Mouse (Mus musculus) kidney, embryonic 14.5 days (tissue): ENCODE data around the gene Bach2. TPM values are rescaled to one million over a fixed set of nuclear protein-coding genes. Genes with fewer than 3 reads are reported as not detected.

Experiments
- ATAC-seq: fragments of 200-750 bp; cut with Nextera tagmentation; 2 replicates; pipeline ENCODE4 v1.8.0; 2017; ENCODE audit warnings: moderate number of reproducible peaks, mild to moderate bottlenecking, moderate TSS enrichment, moderate library complexity; ENCODE audit not compliant: low FRiP score, low TSS enrichment
- H3K27ac ChIP-seq: fragments of 300-500 bp; sonication (generic); 2 replicates; pipeline ENCODE4 v1.5.1; 2014; ENCODE audit warnings: low read depth, mild to moderate bottlenecking, low read length, moderate library complexity, mixed read lengths
- H3K27me3 ChIP-seq: fragments of 300-500 bp; sonication (generic); 2 replicates; pipeline ENCODE4 v1.6.1; 2014; ENCODE audit warnings: mild to moderate bottlenecking, low read length; ENCODE audit not compliant: control insufficient read depth, insufficient read depth
- H3K36me3 ChIP-seq: fragments of 300-500 bp; sonication (generic); 2 replicates; pipeline ENCODE4 v1.6.1; 2014; ENCODE audit warnings: low read length, mixed read lengths; ENCODE audit not compliant: control insufficient read depth, insufficient read depth
- H3K4me1 ChIP-seq: fragments of 300-500 bp; sonication (generic); 2 replicates; pipeline ENCODE4 v1.6.1; 2014; ENCODE audit warnings: low read length, mixed read lengths; ENCODE audit not compliant: control insufficient read depth, insufficient read depth
- H3K4me2 ChIP-seq: fragments of 300-500 bp; sonication (generic); replicated peaks from 2 replicates; pipeline ENCODE4 v1.6.1; 2014; ENCODE audit warnings: low read depth, mild to moderate bottlenecking, low read length
- H3K4me3 ChIP-seq: fragments of 300-500 bp; sonication (generic); 2 replicates; pipeline ENCODE4 v1.5.1; 2014; ENCODE audit warnings: mild to moderate bottlenecking, low read length
- H3K9ac ChIP-seq: fragments of 300-500 bp; sonication (generic); 2 replicates; pipeline ENCODE4 v1.6.1; 2014; ENCODE audit warnings: low read depth, mild to moderate bottlenecking, low read length, moderate library complexity
- H3K9me3 ChIP-seq: fragments of 300-500 bp; sonication (generic); 2 replicates; pipeline ENCODE4 v1.6.1; 2016; ENCODE audit warnings: low read length; ENCODE audit not compliant: control insufficient read depth
- WGBS: fragments of 180-500 bp; shearing (Covaris S2); extraction: QIAGEN DNeasy Blood & Tissue Kit; methylation state at CpG from one replicate; pipeline ENCODE4 v1.1.7; 2014; 5-methylcytosine and 5-hydroxymethylcytosine counted together
- polyA plus RNA-seq: library from polyadenylated mRNA; unstranded; fragments of >200 nt; fragmentation: Nextera tagmentation; extraction: Ambion mirVana; gene quantifications from 2 replicates; pipeline ENCODE4 v1.2.1, GENCODE M21; 2014

Gene Bach2
- polyA plus RNA-seq, 1 experiment from 2014 or later, result 13.3 TPM

DNA sequence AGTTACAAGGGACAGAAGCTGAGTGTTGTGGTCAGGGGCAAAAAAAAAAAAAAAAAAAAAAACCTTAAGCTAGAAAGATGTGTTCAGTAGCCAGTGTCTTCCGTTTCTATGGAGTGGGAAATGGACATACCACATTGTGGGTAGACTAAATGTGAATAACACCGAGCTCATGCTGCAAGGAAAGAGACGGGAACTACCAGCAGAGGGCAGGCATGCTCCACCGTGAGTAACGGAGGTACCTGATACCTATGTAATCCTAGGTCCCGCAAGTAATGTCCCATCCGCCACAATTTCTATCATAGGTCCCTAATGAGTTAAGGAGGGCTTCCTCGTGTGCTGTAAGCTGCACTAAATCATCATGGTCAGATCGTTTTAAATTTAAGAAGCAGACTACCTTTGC, 348.0 kb downstream of the Bach2 start:
- Histone ChIP-seq H3K36me3 (no peaks in the 10 kb centered on the region), H3K27me3 (no peaks in the 10 kb centered on the region), H3K4me2 (no peak overlapping the region), H3K9me3 (no peaks in the 10 kb centered on the region), H3K4me3 (no peak overlapping the region), H3K4me1 (no peaks in the 10 kb centered on the region), H3K9ac (no peak overlapping the region), H3K27ac (no peak overlapping the region)
- ATAC-seq, result no peak
- WGBS, result 11% methylated on average over 9 of the region's 9 CpGs

GRCm38 (mm10) chr4:32587543-32587942, 348.9 kb downstream of the Bach2 start:
- no peak overlapping the region for H3K27ac ChIP-seq
- no peak for ATAC-seq

GRCm38 (mm10) chr4:32588237-32588636, 349.6 kb downstream of the Bach2 start:
- Histone ChIP-seq H3K27me3 (no peaks in the 10 kb centered on the region), H3K36me3 (no peaks in the 10 kb centered on the region), H3K4me1 (no peaks in the 10 kb centered on the region), H3K9me3 (no peaks in the 10 kb centered on the region), H3K27ac (no peak overlapping the region), H3K4me3 (no peak overlapping the region), H3K4me2 (no peak overlapping the region), H3K9ac (no peak overlapping the region)
- 85% methylated on average over 6 of the region's 6 CpGs for WGBS
- no peak for ATAC-seq

More at GRCm38 (mm10) chr4:32587543-32587942, 348.9 kb downstream of the Bach2 start:
- H3K9ac ChIP-seq, result no peak overlapping the region
- no peaks in the 10 kb centered on the region for H3K27me3 ChIP-seq
- no peaks in the 10 kb centered on the region for H3K9me3 ChIP-seq
- WGBS, result 85% methylated on average over 5 of the region's 5 CpGs
- H3K4me1 ChIP-seq, result no peaks in the 10 kb centered on the region
- no peak overlapping the region for H3K4me3 ChIP-seq
- H3K36me3 ChIP-seq, result no peaks in the 10 kb centered on the region
- H3K4me2 ChIP-seq, result no peak overlapping the region

DNA sequence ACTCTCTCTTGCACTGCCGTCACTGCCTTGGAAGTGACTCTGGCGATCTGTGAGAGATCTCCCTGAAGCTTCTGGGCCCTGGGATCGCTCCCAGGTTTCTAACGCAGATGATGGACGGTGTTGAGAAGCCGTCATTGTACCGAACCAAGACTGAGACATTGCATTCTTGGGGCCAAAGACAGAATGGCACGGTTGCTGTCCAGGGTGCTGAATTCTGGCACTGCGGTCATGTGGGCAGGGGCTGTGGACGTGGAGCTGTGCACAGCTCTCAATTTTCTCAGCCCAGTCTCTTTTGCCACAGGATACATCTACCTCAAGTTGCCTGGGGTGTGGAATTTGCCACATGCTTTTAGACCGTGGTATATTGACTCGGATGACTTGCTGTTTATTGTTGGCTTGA, 362.5 kb downstream of the Bach2 start:
- no peaks in the 10 kb centered on the region for H3K9me3 ChIP-seq
- no peak overlapping the region for H3K9ac ChIP-seq
- 28% methylated on average over 12 of the region's 12 CpGs for WGBS
- peak; percentile 16; the same call in 1 of the 2 replicates for ATAC-seq
- H3K4me3 ChIP-seq, result no peak overlapping the region
- H3K36me3 ChIP-seq, result no peaks in the 10 kb centered on the region
- no peaks in the 10 kb centered on the region for H3K4me1 ChIP-seq
- no peaks in the 10 kb centered on the region for H3K27me3 ChIP-seq
- H3K27ac ChIP-seq, result no peak overlapping the region
- H3K4me2 ChIP-seq, result no peak overlapping the region

DNA sequence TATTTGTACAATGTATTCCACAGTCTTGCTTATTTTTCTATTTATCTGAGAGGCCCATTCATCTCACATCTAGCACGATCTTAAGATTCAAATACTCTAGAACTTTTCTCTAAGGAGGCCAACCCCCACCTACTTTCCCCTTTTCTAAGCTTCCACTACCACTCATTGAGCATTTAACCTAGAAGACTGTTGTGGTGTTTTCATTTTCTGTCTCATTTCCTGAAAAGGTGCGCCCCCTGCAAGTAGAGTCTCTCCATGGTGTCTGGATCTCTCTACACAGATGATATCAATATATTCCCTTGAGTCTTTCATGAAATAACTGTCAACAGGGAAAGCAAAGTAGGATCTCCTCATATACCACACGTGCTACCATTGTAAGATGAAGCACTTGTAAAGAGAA, 364.1 kb downstream of the Bach2 start, which contains the start of gene Gja10:
Gene Gja10 (minus strand): TSS at position 101 of the 400 bp plus-strand sequence.
- Histone ChIP-seq H3K9ac (no peak within 1 kb of the TSS), H3K36me3 (no peaks in the 10 kb centered on the region), H3K27me3 (no peaks in the 10 kb centered on the region), H3K4me2 (no peak within 1 kb of the TSS), H3K4me3 (no peak within 1 kb of the TSS), H3K27ac (no peak within 1 kb of the TSS), H3K9me3 (no peaks in the 10 kb centered on the region), H3K4me1 (no peaks in the 10 kb centered on the region)
- 69% methylated on average over 3 of the region's 3 CpGs for WGBS
- no peak for ATAC-seq

- Histone ChIP-seq H3K4me3 (peak within 1 kb of the TSS; percentile 90), H3K9me3 (no peaks in the 10 kb centered on the region), H3K36me3 (0 out of 2 replicates have a peak, but pooled peaks cover 2% of the 10 kb centered on the region), H3K9ac (peak within 1 kb of the TSS; percentile 87), H3K4me1 (peaks cover 7% of the 10 kb centered on the region; the same call in 1 of the 2 replicates), H3K4me2 (peak within 1 kb of the TSS; percentile 62), H3K27ac (peak within 1 kb of the TSS; percentile 79), H3K27me3 (no peaks in the 10 kb centered on the region)
- under 1% methylated on average over 65 of the region's 67 CpGs for WGBS
- ATAC-seq, result peak; percentile 100
Measured at GRCm38 (mm10) chr4:32615034-32615881, 376.7 kb downstream of the Bach2 start, which contains the start of gene Casp8ap2. Gene Casp8ap2 (plus strand): TSS chr4:32615451.

GRCm38 (mm10) chr4:32621637-32622036, 383.0 kb downstream of the Bach2 start:
- Histone ChIP-seq H3K27ac (no peak overlapping the region), H3K9me3 (no peaks in the 10 kb centered on the region), H3K4me2 (no peak overlapping the region), H3K9ac (no peak overlapping the region), H3K36me3 (peaks cover 11% of the 10 kb centered on the region; the same call in 1 of the 2 replicates), H3K27me3 (no peaks in the 10 kb centered on the region), H3K4me1 (peaks cover under 1% of the 10 kb centered on the region; the same call in 1 of the 2 replicates), H3K4me3 (no peak overlapping the region)
- ATAC-seq, result no peak
